Mouse (Mus musculus) natural killer cell, adult 2 months (primary cell): ENCODE measurements at regions not wholly inside any gene's neighbourhood (a gene's known extent, or its start where the extent isn't known, plus 50 kb on each side); places are given as distances from the start of the nearest gene placed in this dataset.

Source experiments
- DNase-seq, 2 experiments: peaks; one replicate each; pipeline ENCODE4 v3.0.0; 2022; ENCODE audit warnings: low spot score in 2 of 2

DNA sequence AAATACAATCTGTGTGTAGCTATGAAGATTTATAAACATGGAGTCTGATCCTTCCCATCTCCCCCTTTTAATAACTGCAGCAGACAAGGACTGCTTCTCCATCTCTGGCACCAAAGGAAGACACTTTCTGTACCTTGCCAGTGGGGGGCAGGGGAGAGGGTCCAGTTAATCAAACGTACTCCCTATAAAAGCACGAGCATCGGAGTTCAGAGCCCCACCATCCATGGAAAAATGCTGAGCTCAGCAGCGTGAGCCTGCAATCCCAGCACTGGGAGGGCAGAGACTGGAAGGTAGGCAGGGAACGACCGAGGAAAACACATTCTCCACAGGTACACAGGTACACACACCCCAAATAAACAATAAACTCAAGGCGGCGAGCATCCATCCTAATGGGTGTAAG lies 234.1 kb upstream of the Kazn start:
- no peak for DNase-seq

DNA sequence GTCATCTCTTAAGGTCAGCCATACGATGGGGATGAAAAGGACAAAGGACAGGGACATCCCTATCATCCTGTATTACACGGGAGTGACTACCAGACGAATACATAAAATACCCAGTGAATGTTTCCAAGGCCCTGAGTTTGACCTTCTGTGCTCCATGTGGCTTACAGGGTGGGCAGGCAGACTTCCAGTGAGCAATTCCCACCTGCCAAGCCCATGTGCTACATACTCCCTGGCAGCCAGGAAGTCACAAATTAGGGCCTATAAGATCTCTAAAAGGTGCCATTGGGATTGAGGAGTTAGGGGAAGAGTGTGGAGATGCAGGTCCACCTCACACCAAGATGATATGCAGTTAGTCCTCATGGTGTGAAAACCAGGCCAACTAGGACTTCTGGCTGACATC lies 233.1 kb upstream of the Kazn start:
- no peak for DNase-seq

DNA sequence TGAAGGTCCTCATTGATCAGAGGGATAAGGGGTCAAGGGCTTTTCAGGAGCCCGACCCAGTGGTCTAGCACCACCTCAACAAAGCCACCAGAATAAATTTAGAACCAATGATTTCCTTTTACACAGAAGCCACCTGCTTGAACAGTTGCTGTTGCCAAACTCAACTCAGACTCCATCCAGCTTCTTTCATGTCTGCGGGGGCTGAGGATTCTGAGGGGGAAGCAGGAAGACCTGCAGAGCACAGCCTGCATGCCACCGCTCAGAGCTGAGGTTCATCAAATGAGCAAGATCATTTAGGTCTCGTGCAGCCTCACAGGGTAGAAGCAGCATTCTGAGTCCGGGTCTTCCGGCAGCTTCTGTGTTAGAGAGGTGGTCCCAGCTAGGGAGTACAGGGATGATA lies 231.6 kb upstream of the Kazn start:
- no peak for DNase-seq

DNA sequence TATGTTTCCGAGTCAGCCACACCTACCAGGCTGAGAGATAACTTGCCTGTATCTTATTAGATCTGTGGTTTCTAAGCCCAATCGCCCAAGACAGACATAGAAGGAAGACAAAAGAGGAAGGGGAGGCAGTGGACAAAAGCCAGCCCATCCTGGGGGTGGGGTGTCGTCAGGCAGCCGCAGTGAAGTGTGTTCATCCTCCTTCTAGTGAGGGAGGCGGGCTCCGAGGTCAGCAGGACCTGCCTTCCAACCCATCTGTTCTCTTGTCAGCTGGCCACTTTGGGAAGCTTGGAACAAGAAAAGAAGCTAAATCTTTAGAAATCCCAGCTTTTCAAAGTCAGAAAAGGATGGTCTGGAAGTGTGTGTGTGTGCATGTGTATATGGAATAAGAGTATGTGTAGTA lies 228.7 kb upstream of the Kazn start:
- no peak for DNase-seq

DNA sequence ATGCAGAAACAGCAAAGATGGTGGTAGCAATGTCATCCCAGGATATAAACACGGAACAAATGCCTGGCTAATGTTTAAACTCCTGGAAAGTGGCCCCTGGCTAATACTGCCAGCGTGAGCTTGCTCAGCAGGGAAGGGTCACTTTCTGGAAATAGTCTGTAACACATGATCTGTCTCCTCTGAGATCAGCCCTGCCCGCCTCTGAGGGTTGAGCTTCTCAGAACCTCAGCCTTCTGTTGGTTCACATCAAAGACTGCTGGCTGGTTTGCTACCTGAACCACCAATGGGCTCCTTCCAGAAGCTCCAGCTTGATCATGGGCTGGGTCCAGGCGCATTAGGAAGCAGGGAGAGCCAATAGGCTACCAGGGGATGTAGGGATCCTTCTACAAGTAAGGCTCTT lies 226.0 kb upstream of the Kazn start:
- DNase-seq = no peak

DNA sequence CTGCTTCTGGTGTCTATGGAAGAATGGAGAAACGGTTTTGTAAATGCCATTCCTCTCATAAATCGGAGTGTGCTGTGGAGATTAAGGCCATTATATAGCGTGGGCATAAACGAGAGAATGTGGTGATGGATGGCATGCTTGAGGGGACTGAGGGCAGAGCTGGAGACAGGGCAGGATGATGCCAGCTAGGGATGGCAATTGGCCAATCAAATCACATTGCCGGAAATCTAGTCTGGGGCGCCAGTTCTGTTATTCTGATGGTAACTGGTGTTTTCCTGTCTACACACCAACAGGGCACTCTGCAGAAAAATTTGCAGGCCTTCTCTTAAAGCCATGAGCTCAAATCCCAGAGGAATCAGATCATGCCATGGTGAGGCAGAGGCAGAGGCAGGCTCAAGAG lies 224.9 kb upstream of the Kazn start:
- DNase-seq = no peak

DNA sequence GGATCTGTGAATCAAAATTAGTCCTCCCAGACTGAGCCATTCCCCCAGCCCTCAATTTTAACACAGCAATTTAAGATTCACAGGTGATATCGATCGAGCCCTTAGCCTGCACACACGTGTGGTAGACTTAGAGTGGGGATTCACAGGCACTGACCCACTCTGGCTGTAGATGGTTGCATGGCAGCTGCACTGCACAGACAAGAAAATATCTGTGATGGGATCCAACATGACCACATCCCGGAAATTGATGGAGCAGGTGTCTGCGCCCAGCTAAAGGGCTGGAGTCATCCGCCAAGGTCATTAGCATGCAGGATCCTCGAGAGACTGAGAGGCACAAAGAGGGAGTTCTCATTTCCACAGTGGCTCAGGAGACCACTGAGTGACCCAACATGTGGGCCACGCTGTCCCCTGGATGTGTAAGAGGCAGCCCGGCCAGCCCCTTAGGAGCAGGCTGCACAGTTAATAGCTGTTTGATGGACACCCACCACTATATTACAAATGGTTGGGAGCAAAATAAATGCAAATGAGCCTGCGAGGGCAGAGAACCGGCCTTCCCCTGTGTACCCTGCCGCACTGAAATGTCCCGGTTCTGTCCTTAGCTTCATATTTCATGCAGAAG lies 221.4 kb upstream of the Kazn start:
- no peak for DNase-seq

DNA sequence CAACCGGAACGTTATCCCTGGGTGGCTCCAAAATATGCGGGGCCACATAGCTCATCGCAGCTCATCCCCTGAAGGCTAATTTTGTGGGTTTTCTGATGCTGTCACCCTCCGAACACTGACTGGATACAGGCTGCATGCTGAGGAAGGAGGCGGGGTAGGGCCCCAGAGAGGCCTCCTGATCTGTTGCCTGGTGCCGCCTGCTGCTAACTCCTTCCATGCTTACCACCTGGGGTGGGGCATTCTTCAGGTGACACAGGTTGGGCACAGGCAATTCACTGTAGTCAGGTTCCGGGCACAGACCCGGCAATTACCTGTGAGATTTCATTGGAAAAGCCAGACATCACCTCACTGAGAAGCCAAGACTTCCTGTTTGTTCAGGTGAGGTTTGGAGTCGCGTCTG lies 213.4 kb upstream of the Kazn start:
- no peak for DNase-seq

DNA sequence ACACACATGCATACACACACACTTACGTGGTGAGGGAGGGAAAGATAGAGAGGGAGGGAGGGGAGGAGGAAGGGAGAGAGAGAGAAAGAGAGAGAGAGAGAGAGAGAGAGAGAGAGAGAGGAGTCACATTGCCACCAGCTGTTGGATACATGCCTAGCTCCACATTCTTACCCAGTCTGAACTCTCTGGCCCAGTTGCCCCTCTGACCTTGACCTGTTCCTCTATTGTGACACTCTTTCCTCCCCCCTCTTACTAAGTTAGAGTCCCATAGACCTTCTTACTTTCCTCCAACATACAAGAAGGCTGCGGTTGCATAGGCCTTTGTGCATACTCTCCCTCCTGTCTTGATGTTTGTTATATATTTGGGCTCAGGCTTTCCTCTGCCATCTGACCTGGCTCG lies 211.7 kb upstream of the Kazn start:
- DNase-seq = no peak

DNA sequence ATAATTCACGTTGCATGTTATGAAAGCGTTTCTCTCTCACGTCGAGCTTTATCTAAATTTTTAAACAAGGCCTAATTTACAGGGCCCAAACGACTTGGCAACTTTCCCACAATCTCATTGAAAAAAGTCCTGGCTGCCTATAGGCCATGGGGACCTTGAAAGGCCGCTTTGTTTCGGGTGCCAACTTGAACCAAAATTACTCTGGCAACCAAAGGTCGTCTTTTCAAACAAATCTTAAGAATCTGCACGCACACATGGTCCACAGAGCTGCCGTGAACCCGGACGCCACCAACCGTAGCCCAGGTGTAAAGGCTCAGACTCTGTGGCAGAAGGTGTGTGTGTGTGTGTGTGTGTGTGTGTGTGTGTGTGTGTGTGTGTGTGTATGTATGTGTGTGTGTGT lies 210.5 kb upstream of the Kazn start:
- DNase-seq = no peak

DNA sequence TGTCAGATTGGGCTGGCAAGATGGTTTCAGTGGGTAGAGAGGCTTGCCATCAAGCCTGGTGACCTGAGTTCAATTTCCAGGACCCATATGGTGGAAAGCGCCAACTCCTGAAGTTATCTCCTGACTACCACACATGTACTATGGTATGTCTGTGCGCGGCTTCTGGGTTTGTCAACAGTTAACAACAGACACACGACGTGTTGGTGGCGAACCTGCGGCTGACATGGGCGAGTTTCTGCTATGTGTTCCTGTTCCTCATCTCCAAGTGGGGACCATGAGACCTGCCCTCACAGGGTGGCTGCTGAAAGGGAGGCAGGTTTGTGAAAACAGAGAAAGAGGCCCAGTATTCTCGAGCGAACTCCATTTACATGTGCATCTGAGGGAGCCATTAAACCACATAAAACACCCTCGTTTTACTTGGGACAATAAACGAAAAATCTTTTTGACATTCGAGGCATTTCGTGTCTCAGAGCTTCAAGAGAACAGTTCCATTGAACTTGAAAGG lies 210.0 kb upstream of the Kazn start:
- no peak for DNase-seq

DNA sequence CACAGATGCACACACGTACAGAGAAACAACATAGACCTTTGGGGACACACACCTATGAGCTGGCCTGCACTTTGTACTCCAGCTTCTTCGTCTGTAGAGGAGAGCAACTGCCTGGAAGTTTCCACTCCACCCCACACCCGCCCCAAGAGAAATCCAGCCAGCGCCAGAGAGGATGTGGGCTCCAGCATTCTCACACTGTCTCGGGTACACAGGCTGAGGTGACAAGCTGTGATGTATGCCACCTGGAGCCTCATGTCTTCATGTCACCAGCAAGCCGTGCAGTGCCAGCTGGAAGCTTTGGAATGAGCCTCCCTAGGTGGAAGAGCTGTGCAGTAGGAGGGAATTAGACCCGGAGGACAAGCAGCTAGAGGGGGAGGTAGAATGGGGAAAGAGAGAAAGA lies 208.3 kb upstream of the Kazn start:
- no peak for DNase-seq

DNA sequence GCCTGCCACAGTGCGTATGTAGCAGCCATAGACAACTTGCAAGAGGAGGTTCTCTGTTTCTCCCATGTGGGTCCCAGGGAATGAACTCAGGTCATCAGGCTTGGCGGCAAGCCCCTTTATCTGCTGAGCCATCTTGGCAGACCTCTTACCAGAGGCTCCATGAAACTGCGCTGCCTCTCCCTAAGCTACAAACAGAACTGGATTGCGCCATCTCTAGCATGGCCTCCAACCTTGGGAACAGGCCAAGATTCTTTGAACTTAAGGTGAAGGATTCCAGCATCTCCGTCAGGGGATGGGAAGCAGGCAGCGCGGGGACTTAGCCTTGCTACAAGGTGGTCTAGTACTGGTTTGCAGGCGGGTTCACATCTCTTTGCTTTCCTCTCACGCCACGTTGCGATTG lies 201.8 kb upstream of the Kazn start:
- no peak for DNase-seq

DNA sequence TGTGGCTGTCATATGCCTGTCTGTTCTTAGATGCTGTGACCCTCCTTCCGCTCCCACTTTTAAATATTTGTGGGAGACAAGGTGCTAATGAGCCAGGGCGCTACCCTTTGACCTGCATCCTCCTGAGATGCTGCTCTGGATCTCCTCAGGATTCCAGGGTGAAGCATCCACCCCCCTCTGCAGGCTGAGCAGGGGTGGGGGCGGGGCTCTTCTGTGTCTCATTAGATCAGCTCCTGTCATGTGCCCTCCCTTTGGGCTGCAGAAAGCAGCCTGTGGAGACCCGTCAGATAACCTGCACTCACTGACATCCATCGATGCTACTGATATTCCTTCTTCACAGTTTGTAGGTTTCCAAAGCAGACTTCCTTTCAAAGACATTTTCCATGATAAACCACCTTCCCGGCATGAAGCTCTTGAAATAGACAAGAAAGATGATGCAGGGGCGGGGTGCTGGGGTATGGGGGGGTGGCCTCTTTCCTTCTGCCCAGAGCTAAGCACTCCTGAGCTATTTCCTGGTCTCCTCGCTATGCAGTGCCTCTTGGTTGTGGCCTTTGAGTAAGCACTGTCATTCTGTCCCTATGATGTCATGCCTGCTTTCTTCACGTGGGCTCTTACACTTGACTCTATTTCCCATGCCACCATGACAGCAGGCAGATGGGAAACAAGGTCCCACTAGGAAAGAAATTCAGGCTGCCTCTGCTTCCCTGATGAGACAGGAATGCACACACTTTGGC lies 200.4 kb upstream of the Kazn start:
- DNase-seq = no peak

DNA sequence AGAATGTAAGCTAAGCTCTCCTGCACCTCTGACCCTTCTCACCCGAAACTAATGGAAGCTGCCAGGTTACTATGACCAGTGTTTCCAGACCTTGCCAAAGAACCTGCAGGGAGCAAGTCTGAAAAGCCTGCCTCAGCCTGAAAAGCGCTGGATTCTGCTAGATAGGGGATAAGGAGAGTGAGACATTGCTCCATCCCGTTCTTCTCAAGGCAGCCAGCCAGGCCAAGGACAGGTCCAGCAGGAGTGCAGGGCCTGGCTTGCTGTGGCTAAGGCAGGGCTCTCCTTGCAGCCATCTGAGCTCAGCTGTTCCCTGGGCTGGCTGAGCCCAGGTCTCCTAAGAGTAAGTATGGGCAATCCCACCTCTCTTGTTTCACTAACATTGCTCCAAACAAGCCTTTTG lies 185.4 kb upstream of the Kazn start:
- DNase-seq = no peak

DNA sequence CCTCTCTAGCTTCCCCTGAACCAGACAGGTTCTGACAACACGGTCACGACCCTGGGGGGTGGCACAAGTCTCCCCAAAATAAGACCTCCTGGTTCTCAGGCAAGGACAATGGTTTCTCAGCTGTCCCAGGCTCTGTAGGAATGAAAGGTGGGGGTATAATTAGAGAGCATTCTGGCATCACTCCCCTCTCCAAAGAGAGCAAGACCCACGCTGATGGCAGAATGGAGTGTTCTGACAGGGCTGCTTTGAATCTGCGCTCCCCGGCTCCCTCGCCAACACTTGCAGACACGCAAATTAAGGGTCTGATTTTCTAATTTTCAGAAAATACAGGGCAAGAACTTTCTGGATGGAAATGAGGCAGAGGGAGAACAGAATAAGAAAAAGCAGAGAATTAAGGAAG lies 181.2 kb upstream of the Kazn start:
- DNase-seq = no peak

DNA sequence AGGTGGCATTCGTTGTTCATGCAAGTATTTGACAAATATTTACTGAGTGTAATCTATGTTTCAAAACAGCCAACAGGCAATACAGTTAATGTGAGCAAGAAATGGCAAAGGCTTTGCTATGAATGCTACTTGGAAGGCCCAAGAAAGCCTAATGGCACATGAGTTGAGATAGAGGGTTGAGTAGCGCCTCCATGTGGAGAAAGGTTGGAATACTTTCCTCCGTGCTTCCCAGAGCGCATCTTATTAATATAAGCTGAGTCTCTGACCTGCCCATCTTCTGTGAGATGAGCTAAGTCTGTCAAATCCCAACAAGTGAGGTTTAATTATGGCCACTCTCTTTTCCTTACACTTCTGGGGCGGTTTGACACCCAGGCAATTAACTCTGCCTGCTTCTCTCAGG lies 175.7 kb upstream of the Kazn start:
- no peak for DNase-seq

DNA sequence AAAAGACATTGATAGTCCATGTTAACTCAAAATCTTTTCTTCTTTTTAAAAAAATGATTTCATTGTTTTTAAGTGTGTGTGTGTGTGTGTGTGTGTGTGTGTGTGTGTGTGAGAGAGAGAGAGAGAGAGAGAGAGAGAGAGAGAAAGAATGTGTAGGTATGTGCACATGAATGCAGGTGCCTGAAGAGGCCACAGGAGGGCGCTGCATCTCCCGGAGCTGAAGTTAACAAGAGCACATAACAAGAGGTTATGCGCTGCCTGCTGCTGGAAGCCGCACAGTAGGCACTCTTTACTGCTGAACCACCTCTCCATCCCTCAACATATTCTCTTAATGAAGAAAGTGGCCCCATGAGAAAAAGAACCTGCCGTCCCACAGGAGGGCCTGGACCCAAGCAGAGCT lies 172.6 kb upstream of the Kazn start:
- no peak for DNase-seq

DNA sequence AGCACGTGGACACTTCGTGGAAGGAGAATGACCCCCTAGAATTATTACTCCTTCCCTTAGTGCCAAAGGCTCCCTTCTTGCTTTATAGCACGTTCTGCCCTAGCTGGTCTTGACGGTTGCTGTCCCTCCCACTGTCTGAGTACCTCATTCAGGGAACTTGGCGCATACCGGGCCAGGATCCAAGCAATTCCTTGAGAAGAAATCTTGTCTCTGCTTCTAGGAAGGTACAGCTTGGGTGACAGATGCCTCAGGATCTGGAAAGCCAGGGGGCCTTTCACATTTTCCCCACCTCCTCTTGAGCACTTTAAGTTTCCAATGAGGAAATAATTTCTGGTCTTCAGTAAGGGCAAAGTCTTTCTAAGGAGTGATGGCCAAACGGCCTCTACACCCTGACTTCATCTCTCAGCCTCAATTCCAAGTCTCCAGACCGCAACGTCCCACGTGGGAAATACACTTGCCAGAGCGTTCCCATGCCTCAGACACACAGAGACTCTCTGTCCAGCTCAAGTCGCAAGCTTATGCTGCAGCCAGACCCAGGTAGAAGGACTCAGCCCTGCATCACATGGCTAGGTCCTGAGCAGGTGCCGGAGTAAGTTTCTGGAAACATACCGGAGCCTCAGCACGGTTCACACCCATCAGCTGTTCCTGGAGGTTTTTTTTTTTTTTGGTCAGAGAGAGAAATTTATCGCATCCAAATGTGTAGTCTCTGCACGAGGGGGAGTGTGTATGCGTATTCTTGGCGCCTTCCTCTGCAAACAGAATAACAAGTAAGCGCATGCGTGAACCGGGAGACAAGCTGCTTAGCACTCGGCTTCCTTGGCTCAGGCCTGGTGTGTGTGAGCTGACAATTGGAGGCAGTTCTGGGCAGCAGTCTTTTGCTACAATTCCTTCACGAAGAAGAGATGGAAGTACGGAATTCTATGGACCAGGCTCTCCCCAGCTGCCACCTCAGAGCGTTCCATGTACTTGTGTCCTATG lies 171.7 kb upstream of the Kazn start:
- no peak for DNase-seq

DNA sequence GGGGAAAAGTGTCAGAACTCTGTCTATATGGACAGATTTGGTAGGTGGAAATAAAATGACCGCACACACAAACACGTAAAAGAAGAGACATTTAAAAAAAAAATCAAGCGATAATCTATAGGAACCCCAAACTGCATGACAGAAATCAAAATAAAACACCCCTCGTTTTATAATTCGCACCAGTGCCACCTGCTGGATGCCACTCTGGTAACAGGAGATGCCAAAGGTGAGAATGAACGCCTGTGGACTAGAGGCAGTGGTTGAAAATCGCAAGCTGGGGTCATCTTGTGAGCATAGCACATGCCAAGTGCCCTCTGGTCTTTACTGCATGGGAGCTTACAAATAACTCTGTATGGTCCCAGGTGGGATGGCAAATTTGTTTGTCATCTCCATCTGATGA lies 158.7 kb upstream of the Kazn start:
- no peak for DNase-seq

DNA sequence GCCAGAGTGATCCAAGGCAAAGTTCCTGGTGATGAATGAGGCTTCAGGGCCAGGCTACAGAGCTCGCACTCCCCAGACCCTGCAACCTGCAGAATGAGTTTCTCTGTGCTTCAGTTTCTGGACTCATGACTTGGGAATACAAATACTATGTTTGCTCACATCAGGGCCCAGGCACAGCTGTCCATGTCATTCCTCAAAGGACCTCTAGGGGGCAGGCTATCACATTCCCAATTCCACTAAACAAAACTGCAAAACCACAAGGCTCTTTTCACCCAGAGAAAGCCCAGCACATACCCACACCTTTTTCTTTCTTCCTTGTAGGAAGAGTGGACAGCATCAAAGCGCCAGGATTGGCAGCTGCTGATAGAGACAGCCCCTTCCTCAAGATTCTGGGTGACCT lies 153.7 kb upstream of the Kazn start:
- DNase-seq = no peak

DNA sequence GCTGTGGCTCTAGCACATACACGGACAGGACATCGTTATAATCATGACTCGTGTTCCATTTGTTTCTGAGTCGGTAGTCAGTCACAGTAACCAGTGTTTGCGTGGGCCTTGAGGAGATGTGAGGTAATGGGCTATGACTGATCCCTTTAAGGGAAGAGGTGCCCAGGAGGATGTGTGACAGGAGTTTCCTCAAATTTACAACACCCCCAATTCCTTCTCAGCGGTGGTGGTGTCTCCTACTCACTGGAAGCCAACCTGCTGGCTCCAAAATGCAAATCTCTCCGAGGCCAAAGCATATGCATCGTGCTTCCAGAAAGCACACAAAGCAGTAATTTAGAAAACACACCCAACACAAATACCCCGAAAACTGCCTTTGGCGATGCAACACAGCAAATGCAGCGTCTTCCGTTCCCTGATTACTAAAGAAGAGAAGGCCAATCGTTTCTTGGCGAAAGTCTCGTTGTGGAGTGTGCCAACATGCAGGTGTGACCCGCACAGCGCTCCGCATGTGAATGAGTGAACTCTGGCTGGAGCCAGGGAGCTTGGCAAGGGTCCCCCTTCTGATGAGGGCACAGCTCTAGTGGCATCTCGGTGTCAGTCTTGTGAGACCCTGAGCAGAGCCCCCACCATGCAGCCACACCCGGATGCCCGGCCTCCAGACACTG lies 151.5 kb upstream of the Kazn start:
- DNase-seq = no peak
